Mouse (Mus musculus): Measurements from ENCODE around the gene Aldh18a1.
A peak's percentile ranks its signal among the peaks of the same experiment; 100 is the strongest.

The Aldh18a1 gene

DNA sequence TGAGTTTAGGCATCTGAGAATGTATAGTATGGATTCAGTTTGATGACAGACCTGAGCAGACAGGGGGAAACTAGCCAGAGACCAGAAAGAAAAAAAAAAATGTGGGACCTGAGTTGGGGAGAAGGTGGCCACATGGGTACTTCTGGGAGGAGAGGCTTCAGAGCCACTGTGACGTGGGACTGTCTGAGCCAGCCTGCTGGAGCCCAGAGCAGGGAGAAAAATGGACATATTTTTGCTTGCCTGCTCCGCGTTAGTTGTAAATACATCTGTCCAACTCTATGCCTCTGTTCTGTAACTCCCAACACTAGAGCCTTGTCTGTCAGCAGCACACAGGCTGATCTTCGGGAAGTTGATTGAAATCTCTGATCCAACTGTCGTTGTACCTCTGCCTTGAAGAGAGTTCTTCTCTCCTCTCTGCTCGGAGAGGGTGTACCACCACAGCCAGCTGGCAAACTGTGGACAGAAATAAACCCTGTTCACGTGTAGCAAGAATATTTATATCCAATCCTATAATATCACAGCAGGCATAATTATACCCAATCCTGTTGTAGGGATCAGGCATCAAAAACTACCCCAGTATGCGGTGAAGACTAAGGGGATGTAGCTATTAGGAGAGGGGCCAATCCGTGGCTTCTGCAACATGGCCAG, 61.8 kb downstream of the Aldh18a1 start:
- DNase-seq (ENCODE audit: low spot score in 2 of 2), result no peak

- no peak for DNase-seq (ENCODE audit: low spot score in 2 of 2)
Measured at GRCm38 (mm10) chr19:40523431-40524005, 64.7 kb downstream of the Aldh18a1 start.

- no peak for DNase-seq (ENCODE audit: low spot score in 2 of 2)
Measured at GRCm38 (mm10) chr19:40520403-40520802, 67.9 kb downstream of the Aldh18a1 start.

DNA sequence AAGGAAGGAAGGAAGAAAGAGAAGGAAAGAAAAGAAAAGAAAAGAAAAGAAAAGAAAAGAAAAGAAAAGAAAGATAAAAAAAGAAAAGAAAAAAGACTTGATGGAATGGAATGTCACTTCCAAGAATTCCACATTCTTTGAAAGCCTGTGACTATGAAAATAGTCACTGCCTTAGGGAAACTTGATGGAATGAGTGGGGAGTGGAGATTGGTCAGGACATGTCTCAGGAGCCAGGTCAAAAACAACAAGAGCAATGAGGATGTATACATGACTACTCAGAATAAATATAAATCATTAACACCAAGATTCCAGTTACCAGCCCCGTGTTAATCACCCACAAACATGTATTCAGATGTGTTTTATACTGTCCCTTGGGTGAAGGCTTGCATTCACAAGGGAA, 69.6 kb downstream of the Aldh18a1 start:
- no peak for DNase-seq (ENCODE audit: low spot score in 2 of 2)

- no peak for DNase-seq (ENCODE audit: low spot score in 2 of 2)
Measured at GRCm38 (mm10) chr19:40515596-40515995, 72.7 kb downstream of the Aldh18a1 start.

GRCm38 (mm10) chr19:40514376-40514775, 73.9 kb downstream of the Aldh18a1 start:
- DNase-seq (ENCODE audit: low spot score in 2 of 2), result peak in 1 of 2 experiments; percentile 5

DNA sequence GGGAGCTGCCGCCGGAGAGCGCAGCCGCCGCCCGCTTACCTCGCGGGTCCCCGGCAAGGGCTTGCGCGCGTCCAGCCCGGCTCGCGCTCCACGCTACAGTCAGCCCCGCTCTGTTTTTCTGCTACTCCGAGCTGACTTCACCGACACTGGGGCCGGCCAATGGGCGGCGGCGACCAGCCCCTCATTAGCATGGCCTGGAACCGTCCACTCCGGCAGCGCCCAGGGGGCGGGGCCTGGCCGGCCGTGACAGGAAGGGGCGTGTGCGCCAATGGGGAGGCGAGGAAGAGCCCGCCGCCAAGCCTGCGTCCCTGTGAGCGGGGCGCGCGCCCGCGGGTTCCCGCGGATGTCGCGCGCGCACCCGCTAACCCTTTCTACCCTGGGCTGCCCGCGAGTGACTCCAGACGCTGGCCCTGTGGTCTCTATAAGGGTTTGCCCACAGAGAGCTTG, 74.6 kb downstream of the Aldh18a1 start, which contains the start of gene Sorbs1:
Sorbs1 (minus strand) TSS at position 148 of the 447 bp plus-strand sequence.
- peak; percentile 92 to 95 for DNase-seq (ENCODE audit: low spot score in 2 of 2)

- peak; percentile 38 to 46 for DNase-seq (ENCODE audit: low spot score in 2 of 2)
Measured at GRCm38 (mm10) chr19:40512500-40513421, 75.5 kb downstream of the Aldh18a1 start.

DNA sequence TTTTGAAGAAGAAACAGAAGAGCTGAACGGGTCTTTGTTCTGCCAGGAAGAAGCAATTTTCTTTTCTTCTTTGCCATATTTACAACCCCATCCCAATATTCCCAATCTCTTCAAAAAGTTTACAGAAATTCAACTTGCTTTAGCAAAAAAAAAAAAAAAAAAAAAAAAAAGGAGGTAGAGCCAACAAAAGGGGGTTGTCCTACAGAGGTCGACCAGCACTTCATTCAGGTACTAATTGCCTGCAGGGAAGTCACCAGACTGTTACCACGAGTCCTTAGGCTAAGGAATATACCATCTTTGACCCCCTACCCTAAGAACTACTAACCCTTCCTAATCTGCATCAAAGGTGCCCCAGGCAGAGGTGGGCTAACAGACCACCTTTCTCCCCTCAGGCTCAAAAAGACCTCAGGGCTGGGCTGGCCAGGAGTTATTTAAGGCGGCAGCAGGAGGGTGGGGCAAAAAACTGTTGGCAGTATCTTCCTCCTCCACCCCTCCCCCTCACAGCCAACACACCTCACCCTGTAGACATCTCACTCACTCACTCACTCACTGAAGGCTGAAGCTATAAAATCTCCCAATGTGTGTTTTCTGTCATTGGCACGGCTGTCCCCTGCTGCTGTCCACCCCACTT, 76.5 kb downstream of the Aldh18a1 start:
- DNase-seq (ENCODE audit: low spot score in 2 of 2), result no peak

GRCm38 (mm10) chr19:40511100-40511439, 77.2 kb downstream of the Aldh18a1 start:
- no peak for DNase-seq (ENCODE audit: low spot score in 2 of 2)

DNA sequence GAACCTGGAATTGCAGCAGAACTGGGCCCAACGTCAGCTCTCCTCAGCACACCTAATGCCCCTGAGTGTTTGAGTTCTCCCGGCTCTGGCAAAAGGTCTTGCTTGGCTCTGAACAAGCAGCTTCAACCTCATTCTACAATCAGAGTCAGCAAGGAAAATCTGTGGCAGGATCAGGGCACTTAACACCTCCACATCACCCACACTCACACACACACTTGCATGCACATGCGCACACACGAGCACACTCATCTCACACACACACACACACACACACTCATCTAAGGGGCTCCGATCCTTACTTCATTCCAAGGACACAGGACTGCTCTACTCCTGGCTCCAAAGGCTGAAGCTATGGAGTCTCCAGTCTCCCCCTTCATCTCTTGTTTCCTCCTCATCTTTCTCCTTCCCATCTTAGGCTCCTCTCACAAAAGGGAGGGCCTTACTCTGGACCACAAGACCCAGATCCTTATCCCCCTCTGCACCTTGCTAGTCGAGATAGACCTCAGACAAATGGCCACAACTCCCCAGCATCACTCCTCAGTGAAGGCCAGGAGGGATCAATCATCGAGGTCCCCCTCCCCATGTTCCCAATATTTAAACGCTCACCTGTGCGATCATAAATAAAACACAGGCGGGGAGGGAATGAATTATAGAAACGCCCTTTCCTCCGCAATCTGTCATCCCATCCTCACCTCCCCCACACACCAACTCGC, 77.7 kb downstream of the Aldh18a1 start:
- no peak for DNase-seq (ENCODE audit: low spot score in 2 of 2)

DNA sequence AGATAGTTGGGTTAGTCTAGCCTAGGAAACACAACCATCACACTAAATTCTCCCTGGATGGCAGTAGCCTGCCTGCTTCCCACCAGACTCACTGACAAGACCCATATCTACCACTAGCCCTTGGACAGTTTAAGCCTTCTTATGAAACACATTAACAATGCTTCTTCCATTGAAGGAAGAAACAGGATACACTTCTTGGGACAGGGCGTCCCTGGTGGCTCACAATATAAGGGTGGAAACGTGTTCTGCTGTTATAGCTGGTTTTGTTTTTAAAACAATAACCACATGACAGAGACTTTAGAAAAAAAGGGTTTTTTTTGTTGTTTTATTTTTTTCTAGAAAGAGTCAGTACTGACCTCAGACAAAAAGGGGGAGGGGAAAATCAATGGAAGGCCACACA, 79.0 kb downstream of the Aldh18a1 start:
- DNase-seq (ENCODE audit: low spot score in 2 of 2), result no peak

DNA sequence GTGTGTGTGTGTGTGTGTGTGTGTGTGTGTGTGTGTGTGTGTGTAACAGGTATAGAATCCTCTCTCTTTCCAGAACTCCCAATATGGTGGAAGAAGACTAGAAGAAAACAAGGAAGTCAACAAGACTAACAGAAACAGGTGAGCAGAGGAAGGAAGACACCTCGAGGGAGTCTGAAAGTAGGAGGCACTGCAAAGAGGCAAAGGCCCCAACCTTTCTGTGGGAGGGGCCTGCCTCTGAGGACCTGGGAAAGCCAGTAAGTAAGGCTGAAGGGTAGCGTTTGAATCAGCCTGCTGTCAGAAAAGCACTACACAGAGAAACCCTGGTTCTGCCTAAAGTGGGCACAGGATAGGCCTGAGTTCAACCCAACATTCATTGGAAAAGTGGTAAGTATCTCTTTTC, 79.4 kb downstream of the Aldh18a1 start:
- DNase-seq (ENCODE audit: low spot score in 2 of 2), result peak in 1 of 2 experiments; percentile 9

DNA sequence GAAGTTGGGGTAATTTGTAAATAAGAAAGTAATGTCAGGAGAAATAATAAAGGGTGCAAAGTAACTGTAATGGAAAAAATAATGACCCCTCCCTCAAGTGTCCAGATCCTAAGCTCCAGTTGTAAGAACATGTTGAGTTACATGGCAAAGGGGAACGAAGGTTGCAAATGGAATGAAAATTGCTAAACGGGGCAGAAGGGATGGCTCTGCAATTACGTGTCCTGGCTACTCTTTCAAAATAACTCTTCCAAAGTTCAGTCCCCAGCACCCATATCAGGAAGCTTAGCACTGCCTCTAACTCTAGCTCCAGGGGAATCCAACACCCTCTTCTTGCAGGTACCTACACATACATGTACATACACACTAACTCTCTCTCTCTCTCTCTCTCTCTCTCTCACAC, 81.3 kb downstream of the Aldh18a1 start:
- no peak for DNase-seq (ENCODE audit: low spot score in 2 of 2)

DNA sequence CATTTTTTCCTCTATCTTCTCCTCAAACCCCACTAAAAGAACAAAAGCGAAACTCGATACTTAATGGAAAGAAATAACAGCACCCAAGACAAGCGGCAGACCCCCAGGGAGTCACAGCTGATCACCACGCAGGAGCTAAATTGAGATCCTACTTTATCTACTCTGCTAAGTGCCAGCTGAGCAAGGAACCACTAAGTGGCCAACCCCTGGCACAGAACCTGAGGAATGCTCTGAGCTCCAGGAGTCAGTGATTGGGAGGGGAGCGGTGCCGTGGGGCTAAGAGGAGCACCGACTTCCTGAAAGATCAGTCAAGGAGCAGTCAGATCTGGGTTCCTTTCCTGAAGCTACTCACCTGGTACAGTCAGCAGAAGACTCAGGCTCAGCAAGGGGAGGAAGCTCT, 83.9 kb downstream of the Aldh18a1 start:
- DNase-seq (ENCODE audit: low spot score in 2 of 2), result no peak

Measured in thymus, postnatal 10 days (tissue).